Mouse (Mus musculus) hindbrain, embryonic 15.5 days (tissue): Measurements from ENCODE around the gene Rps5. TPM values are rescaled to one million over a fixed set of nuclear protein-coding genes. Genes with fewer than 3 reads are reported as not detected.
A peak's percentile ranks its signal among the peaks of the same experiment; 100 is the strongest.
"Not testable (repeated sequence)": the region's sequence is repeated elsewhere in the genome, so short reads cannot be mapped to it uniquely, and the experiment has no call there.

Experiments
- ATAC-seq: fragments of 200-750 bp; cut with Nextera tagmentation; 2 replicates; pipeline ENCODE4 v1.8.0; 2017; ENCODE audit warnings: low read depth, moderate number of reproducible peaks, moderate TSS enrichment; ENCODE audit not compliant: low FRiP score
- H3K27ac ChIP-seq: fragments of 300-500 bp; sonication (generic); replicated peaks from 2 replicates; pipeline ENCODE4 v1.5.1; 2015; ENCODE audit warnings: mild to moderate bottlenecking, inconsistent platforms
- H3K27me3 ChIP-seq: fragments of 300-500 bp; sonication (generic); 2 replicates; pipeline ENCODE4 v1.6.1; 2015; ENCODE audit warnings: control low read depth, inconsistent platforms
- H3K36me3 ChIP-seq: fragments of 300-500 bp; sonication (generic); 2 replicates; pipeline ENCODE4 v1.6.1; 2015; ENCODE audit warnings: control low read depth, inconsistent platforms
- H3K4me1 ChIP-seq: fragments of 300-500 bp; sonication (generic); replicated peaks from 2 replicates; pipeline ENCODE4 v1.6.1; 2015; ENCODE audit warnings: control low read depth, inconsistent platforms
- H3K4me2 ChIP-seq: fragments of 300-500 bp; sonication (generic); 2 replicates; pipeline ENCODE4 v1.6.1; 2015; ENCODE audit warnings: moderate library complexity, mild to moderate bottlenecking, inconsistent platforms
- H3K4me3 ChIP-seq: fragments of 300-500 bp; sonication (generic); 2 replicates; pipeline ENCODE4 v1.5.1; 2015; ENCODE audit warnings: mild to moderate bottlenecking, inconsistent platforms
- H3K9ac ChIP-seq: fragments of 300-500 bp; sonication (generic); 2 replicates; pipeline ENCODE4 v1.6.1; 2015; ENCODE audit warnings: inconsistent platforms
- H3K9me3 ChIP-seq: fragments of 300-500 bp; sonication (generic); 2 replicates; pipeline ENCODE4 v1.6.1; 2016; ENCODE audit warnings: control low read depth, inconsistent platforms
- WGBS: fragments of 180-500 bp; shearing (Covaris S2); methylation state at CpG from one replicate; pipeline ENCODE4 v1.1.7; 2015; 5-methylcytosine and 5-hydroxymethylcytosine counted together
- polyA plus RNA-seq: library from polyadenylated mRNA; unstranded; fragments of >200 nt; fragmentation: Nextera tagmentation; extraction: Ambion mirVana; gene quantifications from 2 replicates; pipeline ENCODE4 v1.2.1, GENCODE M21; 2015

The Rps5 gene
- polyA plus RNA-seq, 1 experiment from 2014 or later: 549 TPM

GRCm38 (mm10) chr7:12934808-12935207, 12.7 kb downstream of the Rps5 start:
- H3K4me2 ChIP-seq: no peak overlapping the region
- H3K9ac ChIP-seq: no peak overlapping the region

GRCm38 (mm10) chr7:12937254-12937803, 15.2 kb downstream of the Rps5 start:
- ATAC-seq, H3K9me3 ChIP-seq, H3K4me3 ChIP-seq, H3K36me3 ChIP-seq, H3K27me3 ChIP-seq, H3K4me1 ChIP-seq, H3K4me2 ChIP-seq, H3K9ac ChIP-seq, H3K27ac ChIP-seq: not testable (repeated sequence)
- 89% methylated on average over 4 of the region's 4 CpGs for WGBS

More at GRCm38 (mm10) chr7:12934808-12935207, 12.7 kb downstream of the Rps5 start:
- H3K4me3 ChIP-seq: no peak overlapping the region
- H3K27ac ChIP-seq: no peak overlapping the region
- H3K9me3 ChIP-seq: no peaks in the 10 kb centered on the region
- no peaks in the 10 kb centered on the region for H3K27me3 ChIP-seq
- H3K4me1 ChIP-seq: no peaks in the 10 kb centered on the region
- H3K36me3 ChIP-seq: no peaks in the 10 kb centered on the region
- ATAC-seq: no peak
- WGBS: 77% methylated on average over 3 of the region's 3 CpGs

- H3K4me2 ChIP-seq: no peak overlapping the region
- no peak overlapping the region for H3K27ac ChIP-seq
- no peak for ATAC-seq
- no peak overlapping the region for H3K9ac ChIP-seq
- 85% methylated on average over 4 of the region's 4 CpGs for WGBS
- H3K9me3 ChIP-seq: no peaks in the 10 kb centered on the region
- H3K4me1 ChIP-seq: no peaks in the 10 kb centered on the region
- H3K36me3 ChIP-seq: no peaks in the 10 kb centered on the region
- no peak overlapping the region for H3K4me3 ChIP-seq
- no peaks in the 10 kb centered on the region for H3K27me3 ChIP-seq
These were observed 18.5 kb downstream of the Rps5 start for GRCm38 (mm10) chr7:12940599-12940998.

- H3K4me1 ChIP-seq: no peaks in the 10 kb centered on the region
- no peak overlapping the region for H3K27ac ChIP-seq
- H3K4me3 ChIP-seq: no peak overlapping the region
- no peak overlapping the region for H3K9ac ChIP-seq
- ATAC-seq: no peak
- no peaks in the 10 kb centered on the region for H3K27me3 ChIP-seq
- no peaks in the 10 kb centered on the region for H3K9me3 ChIP-seq
- H3K4me2 ChIP-seq: no peak overlapping the region
- H3K36me3 ChIP-seq: no peaks in the 10 kb centered on the region
These were observed 21.4 kb downstream of the Rps5 start for GRCm38 (mm10) chr7:12943488-12943887.

GRCm38 (mm10) chr7:12949032-12949871, 27.2 kb downstream of the Rps5 start:
- ATAC-seq: peak; percentile 98
- Histone ChIP-seq H3K27me3 (no peaks in the 10 kb centered on the region), H3K9ac (peak overlapping the region; percentile 48), H3K4me2 (peak overlapping the region; percentile 79), H3K4me3 (peak overlapping the region; percentile 47), H3K4me1 (peaks cover 8% of the 10 kb centered on the region), H3K9me3 (no peaks in the 10 kb centered on the region), H3K27ac (peak overlapping the region; percentile 85), H3K36me3 (no peaks in the 10 kb centered on the region)
- WGBS: 8% methylated on average over 35 of the region's 35 CpGs

- peak overlapping the region; percentile 79 for H3K4me2 ChIP-seq
- 9% methylated on average over 16 of the region's 16 CpGs for WGBS
- H3K36me3 ChIP-seq: no peaks in the 10 kb centered on the region
- peak overlapping the region; percentile 48 for H3K9ac ChIP-seq
- no peaks in the 10 kb centered on the region for H3K27me3 ChIP-seq
- peak overlapping the region; percentile 47 for H3K4me3 ChIP-seq
- H3K9me3 ChIP-seq: no peaks in the 10 kb centered on the region
- H3K27ac ChIP-seq: peak overlapping the region; percentile 85
- peaks cover 8% of the 10 kb centered on the region for H3K4me1 ChIP-seq
- ATAC-seq: no peak; the same call in 1 of the 2 replicates
These were observed 27.8 kb downstream of the Rps5 start for GRCm38 (mm10) chr7:12949872-12950229.

- WGBS: 54% methylated on average over 3 of the region's 3 CpGs
- ATAC-seq: no peak
These were observed 32.8 kb downstream of the Rps5 start for GRCm38 (mm10) chr7:12954896-12955295.

GRCm38 (mm10) chr7:12957511-12957910, 35.4 kb downstream of the Rps5 start:
- Histone ChIP-seq H3K27ac (no peak overlapping the region), H3K36me3 (no peaks in the 10 kb centered on the region), H3K27me3 (no peaks in the 10 kb centered on the region), H3K4me2 (no peak overlapping the region), H3K4me1 (peaks cover 3% of the 10 kb centered on the region; the same call in 1 of the 2 replicates), H3K9me3 (no peaks in the 10 kb centered on the region), H3K4me3 (no peak overlapping the region), H3K9ac (no peak overlapping the region)
- WGBS: 73% methylated on average over 5 of the region's 5 CpGs
- ATAC-seq: no peak

More at GRCm38 (mm10) chr7:12954896-12955295, 32.8 kb downstream of the Rps5 start:
- H3K36me3 ChIP-seq: no peaks in the 10 kb centered on the region
- H3K4me2 ChIP-seq: no peak overlapping the region
- no peaks in the 10 kb centered on the region for H3K9me3 ChIP-seq
- H3K27me3 ChIP-seq: no peaks in the 10 kb centered on the region
- H3K4me3 ChIP-seq: no peak overlapping the region
- no peak overlapping the region for H3K27ac ChIP-seq
- peaks cover 4% of the 10 kb centered on the region for H3K4me1 ChIP-seq
- H3K9ac ChIP-seq: no peak overlapping the region

- no peak overlapping the region for H3K27ac ChIP-seq
- peaks cover 3% of the 10 kb centered on the region; the same call in 1 of the 2 replicates for H3K4me1 ChIP-seq
- 83% methylated on average over 4 of the region's 4 CpGs for WGBS
- no peak for ATAC-seq
- H3K9me3 ChIP-seq: no peaks in the 10 kb centered on the region
- no peak overlapping the region for H3K4me2 ChIP-seq
- H3K27me3 ChIP-seq: no peaks in the 10 kb centered on the region
- H3K36me3 ChIP-seq: no peaks in the 10 kb centered on the region
- H3K9ac ChIP-seq: no peak overlapping the region
- no peak overlapping the region for H3K4me3 ChIP-seq
These were observed 36.9 kb downstream of the Rps5 start for GRCm38 (mm10) chr7:12958948-12959347.

GRCm38 (mm10) chr7:12959718-12960117, 37.6 kb downstream of the Rps5 start:
- H3K4me3 ChIP-seq: no peak overlapping the region
- no peaks in the 10 kb centered on the region for H3K36me3 ChIP-seq
- WGBS: 14% methylated on average over 4 of the region's 4 CpGs
- H3K9ac ChIP-seq: no peak overlapping the region
- no peak for ATAC-seq
- H3K4me1 ChIP-seq: peaks cover 6% of the 10 kb centered on the region
- H3K4me2 ChIP-seq: no peak overlapping the region
- H3K27me3 ChIP-seq: no peaks in the 10 kb centered on the region
- no peaks in the 10 kb centered on the region for H3K9me3 ChIP-seq
- H3K27ac ChIP-seq: no peak overlapping the region

- ATAC-seq: peak; percentile 76
- Histone ChIP-seq H3K36me3 (no peaks in the 10 kb centered on the region), H3K4me2 (peak overlapping the region; percentile 67), H3K4me3 (peak overlapping the region; percentile 47), H3K27me3 (no peaks in the 10 kb centered on the region), H3K9ac (peak overlapping the region; percentile 51), H3K27ac (peak overlapping the region; percentile 86), H3K4me1 (peaks cover 15% of the 10 kb centered on the region), H3K9me3 (no peaks in the 10 kb centered on the region)
- 2% methylated on average over 29 of the region's 29 CpGs for WGBS
These were observed 39.5 kb downstream of the Rps5 start for GRCm38 (mm10) chr7:12961511-12962141.

GRCm38 (mm10) chr7:12965678-12966091, 43.6 kb downstream of the Rps5 start, which contains the start of gene Zfp324:
Gene Zfp324, plus strand, starts transcription at chr7:12965838.
- peak within 1 kb of the TSS; percentile 88 for H3K4me2 ChIP-seq
- H3K4me3 ChIP-seq: peak within 1 kb of the TSS; percentile 79
- H3K27ac ChIP-seq: peak within 1 kb of the TSS; percentile 94
- ATAC-seq: peak; percentile 93
- peaks cover 20% of the 10 kb centered on the region for H3K36me3 ChIP-seq
- no peaks in the 10 kb centered on the region for H3K27me3 ChIP-seq
- WGBS: 0% methylated on average over 23 of the region's 23 CpGs
- peak within 1 kb of the TSS; percentile 88 for H3K9ac ChIP-seq
- no peaks in the 10 kb centered on the region for H3K9me3 ChIP-seq
- peaks cover 29% of the 10 kb centered on the region for H3K4me1 ChIP-seq
